Mouse (Mus musculus) cerebellum, adult 2 months (tissue): Measurements from ENCODE around the gene Fgf14.

Experiments used
- CTCF ChIP-seq: fragments of 200-500 bp; IDR thresholded peaks from 2 replicates; pipeline ENCODE4 v1.5.1; 2011; ENCODE audit warnings: low read depth, mild to moderate bottlenecking, control low read depth, low read length, moderate library complexity, borderline replicate concordance; ENCODE audit not compliant: insufficient read depth
- POLR2A ChIP-seq: fragments of 200-500 bp; IDR thresholded peaks from 2 replicates; pipeline ENCODE4 v1.6.1; 2011; ENCODE audit warnings: low read length, control low read depth, borderline replicate concordance; ENCODE audit not compliant: insufficient read depth

DNA sequence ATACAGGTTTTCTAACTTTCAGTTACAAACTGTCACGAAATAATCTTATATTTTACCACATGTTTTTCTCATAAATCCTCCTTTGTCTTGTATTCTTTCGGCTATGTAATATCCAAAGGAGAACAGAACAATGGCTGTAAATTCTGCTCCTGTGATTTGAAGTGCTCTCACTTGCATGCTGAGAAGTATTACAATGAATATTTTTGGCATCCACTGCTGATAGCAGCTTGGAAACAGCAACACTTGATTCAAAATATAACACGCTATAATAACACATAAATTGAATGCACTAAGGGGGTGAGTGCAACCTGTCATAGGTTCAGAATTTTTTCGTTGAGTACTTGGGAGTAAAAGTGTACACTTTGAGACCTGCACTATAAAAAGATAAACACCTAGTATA is 115.4 kb downstream of the Fgf14 start:
- TF ChIP-seq CTCF (no peak), POLR2A (no peak)
